Mouse (Mus musculus) inflammation-experienced regulatory T-cells, adult 16 weeks (primary cell): ENCODE results near the gene Lpcat4. TPM values are rescaled to one million over a fixed set of nuclear protein-coding genes. Genes with fewer than 3 reads are reported as not detected.

Source experiments
- polyA plus RNA-seq: library from polyadenylated mRNA; unstranded; fragments of 100-300 nt; shearing (Covaris generic); gene quantifications from one replicate; pipeline ENCODE4 v1.2.1, GENCODE M21; 2017

Gene Lpcat4
- 88.3 TPM for polyA plus RNA-seq

GRCm38 (mm10) chr2:112239212-112239934 lies at the start of gene Lpcat4:
Gene Lpcat4 (plus strand): TSS chr2:112239468.

GRCm38 (mm10) chr2:112259241-112259962 lies 20.1 kb downstream of the Lpcat4 start, which contains the start of gene Nutm1:
Gene Nutm1 (minus strand): TSS chr2:112259291.

GRCm38 (mm10) chr2:112261748-112262653 lies 22.7 kb downstream of the Lpcat4 start, which contains the start of gene Nop10:
Gene Nop10 (plus strand): TSS chr2:112261926.

GRCm38 (mm10) chr2:112265448-112266241 lies 26.4 kb downstream of the Lpcat4 start, which contains the start of gene Slc12a6:
Gene Slc12a6 (plus strand): TSS chr2:112265825.

DNA sequence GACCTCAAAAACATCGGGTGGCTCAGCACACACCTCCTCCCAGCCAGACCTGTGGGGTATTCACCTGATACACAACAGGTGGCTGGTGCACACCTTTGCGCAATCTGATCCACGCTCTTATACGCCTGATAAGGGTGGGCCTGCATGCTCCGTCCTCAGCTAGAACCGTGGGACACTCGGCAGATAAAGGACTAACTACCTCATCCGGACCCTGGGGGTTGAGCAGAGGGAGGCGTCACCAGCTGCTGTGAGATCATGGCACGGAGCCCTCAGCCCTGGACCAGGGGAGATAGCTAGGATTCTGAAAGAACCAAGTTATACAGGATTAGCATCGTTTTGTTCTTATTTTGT lies 26.9 kb downstream of the Lpcat4 start, which contains the start of gene Gm21985:
TSS of gene Gm21985 (plus strand) at position 73 of the 351 bp plus-strand sequence.

Other genes starting within 250 kb of the Lpcat4 start
- not detected for gene Olfr1309, start 249.2 kb upstream of the Lpcat4 start, polyA plus RNA-seq
- gene Olfr1310, start 226.8 kb upstream of the Lpcat4 start, polyA plus RNA-seq = not detected
- not detected for gene Olfr1311, start 215.1 kb upstream of the Lpcat4 start, polyA plus RNA-seq
- gene Olfr1312, start 189.2 kb upstream of the Lpcat4 start, polyA plus RNA-seq = not detected
- not detected for gene Olfr1313, start 161.6 kb upstream of the Lpcat4 start, polyA plus RNA-seq
- gene Olfr1314, start 142.7 kb upstream of the Lpcat4 start, polyA plus RNA-seq = not detected
- not detected for gene Olfr1315-ps1, start 124.0 kb upstream of the Lpcat4 start, polyA plus RNA-seq
- gene Olfr1316, start 104.5 kb upstream of the Lpcat4 start, polyA plus RNA-seq = not detected
- not detected for gene Olfr1317, start 99.1 kb upstream of the Lpcat4 start, polyA plus RNA-seq
- gene Olfr1318, start 85.3 kb upstream of the Lpcat4 start, polyA plus RNA-seq = not detected
- not detected for gene Nutm1, start 19.8 kb downstream of the Lpcat4 start, polyA plus RNA-seq
- gene Nop10, start 22.5 kb downstream of the Lpcat4 start, polyA plus RNA-seq = 157 TPM
- gene Slc12a6, start 26.4 kb downstream of the Lpcat4 start, polyA plus RNA-seq = 109 TPM
- not detected for gene Gm21985, start 26.8 kb downstream of the Lpcat4 start, polyA plus RNA-seq
- 98.7 TPM for gene Emc4, start 128.6 kb downstream of the Lpcat4 start, polyA plus RNA-seq
- 24.6 TPM for gene Katnbl1, start 139.7 kb downstream of the Lpcat4 start, polyA plus RNA-seq
- 21.1 TPM for gene Emc7, start 215.5 kb downstream of the Lpcat4 start, polyA plus RNA-seq
- gene Chrm5, start 241.3 kb downstream of the Lpcat4 start, polyA plus RNA-seq = not detected